Mouse (Mus musculus): Measurements from ENCODE around the gene Nrip2. TPM values are rescaled to one million over a fixed set of nuclear protein-coding genes. Genes with fewer than 3 reads are reported as not detected.
A peak's percentile ranks its signal among the peaks of the same experiment; 100 is the strongest.

The Nrip2 gene
- total RNA-seq, 2 experiments from 2014 or later, result 1.1 to 2.4 TPM

GRCm38 (mm10) chr6:128437731-128438316, 38.7 kb downstream of the Nrip2 start:
- DNase-seq, result peak; percentile 77 to 83

DNA sequence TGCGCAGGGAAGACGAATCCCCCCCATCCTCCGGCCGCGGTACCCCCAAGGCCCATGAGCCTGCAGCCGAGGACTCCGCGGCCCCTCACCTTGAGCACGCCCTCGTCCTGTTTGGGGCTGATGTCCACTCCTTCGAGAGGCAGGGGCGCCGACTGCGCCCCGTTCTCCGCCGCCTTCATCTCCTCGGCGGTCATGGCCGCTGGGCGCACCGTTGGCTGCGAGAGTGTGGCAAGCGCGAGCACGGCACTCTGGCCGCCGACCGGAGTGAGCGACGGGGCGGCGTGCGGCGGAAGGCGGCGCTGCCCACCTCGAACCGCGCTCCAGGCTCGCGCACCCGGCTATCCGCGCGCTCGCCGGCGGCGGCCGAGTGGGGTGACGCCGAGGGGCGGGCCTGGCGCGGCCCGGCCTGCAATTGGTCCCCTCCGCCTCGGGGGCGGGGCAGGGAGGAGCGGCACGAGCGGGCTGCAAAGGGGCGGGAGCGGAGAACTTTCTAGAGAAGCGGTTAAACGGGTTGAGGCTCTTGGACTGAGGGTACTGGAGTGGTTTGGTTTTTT, 39.3 kb downstream of the Nrip2 start, which contains the start of gene Fkbp4:
Gene Fkbp4 (minus strand): TSS at position 361 of the 554 bp plus-strand sequence.
- DNase-seq, result peak; percentile 97 to 98

GRCm38 (mm10) chr6:128438871-128439341, 39.8 kb downstream of the Nrip2 start:
- DNase-seq, result peak in 1 of 2 experiments; percentile 14

GRCm38 (mm10) chr6:128440238-128440637, 41.1 kb downstream of the Nrip2 start:
- no peak for DNase-seq

DNA sequence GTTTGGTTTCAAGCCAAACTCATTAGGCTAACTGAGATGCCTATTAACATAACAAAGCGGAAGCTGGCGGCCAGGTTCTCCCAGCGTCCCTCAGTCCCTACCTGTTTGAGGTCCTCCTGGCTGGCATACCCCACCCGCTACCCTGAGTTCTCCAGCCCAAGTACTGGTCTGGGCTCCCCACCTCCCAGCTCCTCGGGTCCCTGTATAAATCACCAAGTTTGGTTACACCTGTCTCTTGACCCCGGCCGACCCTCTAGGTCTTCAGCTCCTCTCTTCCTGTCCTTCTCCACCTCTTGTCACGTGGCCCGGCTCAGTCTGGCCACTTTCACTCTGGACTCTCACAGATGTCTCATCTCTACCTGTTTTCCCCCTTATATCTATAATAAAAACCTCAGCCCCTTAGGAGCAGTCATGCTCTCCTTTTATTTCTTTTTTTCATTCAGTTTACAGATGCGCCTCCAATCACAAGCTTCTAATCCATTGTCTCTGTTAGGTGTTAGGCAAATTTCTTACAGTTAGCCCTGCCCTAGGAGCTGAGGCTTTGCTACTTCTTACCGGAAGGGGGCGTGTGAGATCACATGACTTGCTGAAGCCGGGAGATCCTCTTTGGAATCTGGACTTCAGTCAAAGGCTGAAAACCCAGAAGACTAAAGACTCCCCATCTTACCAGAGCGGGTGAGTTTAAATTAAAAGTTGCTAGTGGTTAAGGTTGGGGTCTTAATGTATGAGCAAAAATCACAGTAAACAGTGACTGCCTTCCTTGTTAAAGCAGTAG, 46.9 kb downstream of the Nrip2 start:
- peak; percentile 70 to 78 for DNase-seq

DNA sequence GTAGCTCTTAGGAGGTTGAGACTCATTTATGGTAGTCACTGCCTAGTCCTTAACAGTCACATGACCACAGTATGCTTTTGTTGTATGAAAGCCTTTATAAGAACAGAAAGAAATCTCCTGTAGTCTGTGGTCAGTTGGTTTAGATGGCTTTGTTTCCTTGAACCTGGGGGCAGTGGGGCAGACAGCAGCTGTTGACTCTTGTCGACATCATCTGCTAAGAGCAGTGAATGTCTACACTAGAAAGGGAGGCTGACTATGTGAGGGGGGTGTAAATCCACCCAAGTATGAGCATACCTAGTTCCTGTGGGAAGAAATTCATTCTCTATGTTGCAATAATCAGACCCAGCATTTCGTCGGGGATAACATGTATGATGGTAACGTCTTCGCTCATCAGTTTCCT, 48.0 kb downstream of the Nrip2 start:
- DNase-seq, result no peak

DNA sequence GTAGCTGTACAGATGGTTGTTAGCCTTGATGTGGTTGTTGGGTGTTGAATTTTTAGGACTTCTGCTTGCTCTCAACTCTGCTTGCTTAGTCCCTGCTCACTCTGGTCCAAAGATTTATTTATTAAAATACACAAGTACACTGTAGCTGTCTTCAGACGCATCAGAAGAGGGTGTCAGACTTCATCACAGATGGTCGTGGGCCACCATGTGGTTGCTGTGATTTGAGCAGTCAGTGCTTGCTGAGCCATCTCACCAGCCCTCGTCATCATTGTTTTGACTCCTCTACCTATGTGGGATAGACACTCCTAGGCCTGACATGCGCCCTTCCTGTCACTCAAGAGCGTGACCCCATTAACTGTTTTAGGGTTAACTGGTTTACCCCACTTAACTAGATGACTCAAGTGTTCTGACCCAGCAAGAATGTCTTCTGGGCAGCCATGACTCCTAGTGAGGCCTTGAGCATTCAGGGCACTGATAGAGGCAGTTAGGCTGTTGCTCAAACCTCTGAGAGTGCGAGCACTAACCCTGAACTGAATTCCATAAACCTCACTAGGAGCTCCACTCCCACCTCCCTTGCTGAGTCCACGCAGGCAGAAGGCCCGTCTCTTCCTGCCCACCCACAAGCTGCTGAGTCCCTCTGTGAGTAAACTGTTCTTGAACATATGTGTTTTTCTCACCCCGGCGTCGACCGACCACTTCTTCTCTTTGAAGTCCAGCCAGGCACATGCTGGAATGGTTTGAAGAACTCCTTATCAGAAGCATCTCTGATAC, 56.9 kb downstream of the Nrip2 start:
- peak; percentile 35 to 59 for DNase-seq

DNA sequence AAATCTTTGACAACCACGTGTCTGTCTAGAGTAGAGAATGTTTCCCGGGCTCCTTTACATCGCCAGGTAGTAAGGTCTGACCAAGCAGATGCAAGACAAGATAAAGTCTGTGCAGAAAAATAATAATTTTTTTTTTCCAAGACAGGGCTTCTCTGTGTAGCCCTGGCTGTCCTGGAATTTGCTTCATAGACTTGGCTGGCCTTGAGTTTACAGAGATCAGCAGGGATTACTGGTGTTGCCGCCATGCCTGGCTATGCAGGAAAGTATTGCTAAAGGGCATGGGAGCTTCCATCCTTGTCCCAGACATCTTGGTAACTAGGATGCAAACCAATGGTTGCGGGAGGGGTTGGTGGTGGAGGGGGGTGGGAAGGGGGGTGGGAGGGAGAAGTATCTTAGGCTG, 58.1 kb downstream of the Nrip2 start:
- DNase-seq, result peak in 1 of 2 experiments; percentile 29

- no peak for DNase-seq
Measured at GRCm38 (mm10) chr6:128460321-128460720, 61.2 kb downstream of the Nrip2 start.

DNA sequence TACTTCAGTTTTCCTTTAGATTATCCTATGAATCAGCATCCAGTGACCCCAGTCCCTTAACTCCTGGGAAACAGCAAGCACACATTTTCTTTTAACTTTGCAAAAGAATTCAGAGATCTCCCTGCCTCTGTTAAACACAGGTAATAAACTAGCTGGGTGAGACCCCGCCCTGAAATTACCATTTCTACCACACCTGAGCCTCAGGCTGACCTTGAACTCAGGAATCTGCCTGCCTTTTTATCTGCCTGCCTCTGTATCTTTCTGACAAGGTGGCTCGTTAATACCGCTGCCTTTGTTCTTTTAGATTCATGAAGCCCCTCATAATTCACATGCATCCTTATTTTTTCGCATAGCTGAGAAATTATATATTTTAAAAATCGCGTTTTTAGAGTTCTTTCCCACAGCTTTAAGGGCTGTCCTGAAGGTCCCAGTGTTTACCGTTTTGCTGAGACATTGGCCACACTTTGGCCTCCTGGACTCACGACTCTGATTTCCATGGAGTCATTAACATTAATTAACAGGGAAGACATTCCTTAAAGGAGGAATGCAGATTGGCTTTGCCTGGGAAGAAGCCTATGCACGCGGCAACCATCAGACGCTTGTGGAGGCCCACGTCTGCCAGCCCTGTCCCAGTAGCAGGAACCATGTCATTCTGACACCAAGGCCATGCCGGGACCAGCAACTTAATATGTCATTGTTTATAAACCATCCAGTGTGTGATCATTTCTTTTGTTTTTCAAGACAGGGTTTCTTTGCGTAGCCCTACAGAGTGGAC, 61.8 kb downstream of the Nrip2 start:
- DNase-seq, result no peak

DNA sequence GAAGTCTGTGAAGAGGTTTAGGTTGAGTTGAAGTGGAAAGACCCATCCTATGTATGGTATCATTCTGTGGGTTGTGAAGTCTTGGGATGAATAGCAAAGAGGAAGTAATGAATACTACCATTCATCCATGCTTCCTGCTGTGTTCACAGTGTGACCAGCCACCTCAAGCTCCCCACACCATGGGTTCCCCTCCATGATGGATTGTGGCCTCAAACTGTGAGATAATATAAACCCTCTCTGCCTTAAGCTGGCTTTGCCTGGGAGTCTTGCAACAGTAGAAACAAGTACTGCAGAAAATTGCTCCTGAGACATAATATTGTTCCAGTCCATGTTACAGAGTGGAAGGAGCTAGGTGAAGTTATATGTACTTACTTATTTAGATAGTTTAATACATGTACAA, 62.5 kb downstream of the Nrip2 start:
- no peak for DNase-seq

GRCm38 (mm10) chr6:128464996-128465395, 65.9 kb downstream of the Nrip2 start:
- no peak for DNase-seq

Other genes with a start within 250 kb of the Nrip2 start
- 1 to 10 TPM; 1.7 to 3.2 TPM for gene Tead4, start 98.5 kb upstream of the Nrip2 start, total RNA-seq (2021)
- gene Tulp3, start 43.4 kb upstream of the Nrip2 start, total RNA-seq (2021), result 10 to 100 TPM; 35.0 to 44.2 TPM
- 10 to 100 TPM; 16.4 to 19.7 TPM for gene Rhno1, start 36.4 kb upstream of the Nrip2 start, total RNA-seq (2021)
- 1 to 10 TPM; 4.8 to 5.3 TPM for gene Foxm1, start 36.3 kb upstream of the Nrip2 start, total RNA-seq (2021)
- not detected for gene Tex52, start 23.8 kb upstream of the Nrip2 start, total RNA-seq (2021)
- gene Gm44596, start 23.8 kb upstream of the Nrip2 start, total RNA-seq (2021), result not detected
- gene Itfg2, start 25.6 kb downstream of the Nrip2 start, total RNA-seq (2021), result 10 to 100 TPM; 23.8 to 28.6 TPM
- gene Fkbp4, start 39.4 kb downstream of the Nrip2 start, total RNA-seq (2021), result 100 to 1,000 TPM; 222 to 269 TPM
- gene Pzp, start 127.4 kb downstream of the Nrip2 start, total RNA-seq (2021), result 1 to 10 TPM in 1 of 2 experiments, under 1 TPM in 1; 0.26 to 1.9 TPM
- gene A2ml1, start 182.3 kb downstream of the Nrip2 start, total RNA-seq (2021), result not detected
- not detected for gene Klrb1a, start 224.2 kb downstream of the Nrip2 start, total RNA-seq (2021)